Mouse (Mus musculus): ENCODE data around the gene Tcte2.

GRCm38 (mm10) chr17:13703611-13704320 lies 57.9 kb downstream of the Tcte2 start:
- TF ChIP-seq POLR2A (IDR thresholded peaks at IDR 0.05; ENCODE audit: borderline replicate concordance, extremely low read depth, low read depth, low read length) (no peak), CTCF (IDR thresholded peaks at IDR 0.05; ENCODE audit: insufficient read depth, low read length) (no peak)

All from lung, adult 2 months (tissue).